Mouse (Mus musculus) hindbrain, postnatal 0 days (tissue): ENCODE measurements around the gene Olfr430. TPM values are rescaled to one million over a fixed set of nuclear protein-coding genes. Genes with fewer than 3 reads are reported as not detected.

Source experiments
- ATAC-seq: fragments of 200-750 bp; cut with Nextera tagmentation; 2 replicates; pipeline ENCODE4 v1.8.0; 2017; ENCODE audit warnings: mild to moderate bottlenecking, moderate TSS enrichment, moderate library complexity
- DNase-seq: peaks from one replicate; pipeline ENCODE4 v3.0.0-alpha.2; 2015; ENCODE audit warnings: low spot score
- H3K27ac ChIP-seq: fragments of 300-500 bp; sonication (generic); 2 replicates; pipeline ENCODE4 v1.5.1; 2014; ENCODE audit warnings: mild to moderate bottlenecking
- H3K27me3 ChIP-seq: fragments of 300-500 bp; sonication (generic); 2 replicates; pipeline ENCODE4 v1.6.1; 2014; ENCODE audit warnings: low read length, mixed read lengths; ENCODE audit not compliant: insufficient read depth
- H3K36me3 ChIP-seq: fragments of 300-500 bp; sonication (generic); 2 replicates; pipeline ENCODE4 v1.6.1; 2014; ENCODE audit warnings: low read length, mixed read lengths; ENCODE audit not compliant: insufficient read depth
- H3K4me1 ChIP-seq: fragments of 300-500 bp; sonication (generic); 2 replicates; pipeline ENCODE4 v1.6.1; 2014; ENCODE audit warnings: antibody characterized with exemption, low read length, mixed read lengths; ENCODE audit not compliant: insufficient read depth
- H3K4me2 ChIP-seq: fragments of 300-500 bp; sonication (generic); 2 replicates; pipeline ENCODE4 v1.6.1; 2014; ENCODE audit warnings: low read depth, mild to moderate bottlenecking, low read length, moderate library complexity, mixed read lengths
- H3K4me3 ChIP-seq: fragments of 300-500 bp; sonication (generic); 2 replicates; pipeline ENCODE4 v1.5.1; 2014; ENCODE audit warnings: low read length
- H3K9ac ChIP-seq: fragments of 300-500 bp; sonication (generic); replicated peaks from 2 replicates; pipeline ENCODE4 v1.6.1; 2014; ENCODE audit warnings: mild to moderate bottlenecking, low read length, moderate library complexity, mixed read lengths
- H3K9me3 ChIP-seq: fragments of 300-500 bp; sonication (generic); 2 replicates; pipeline ENCODE4 v1.6.1; 2016; ENCODE audit warnings: low read length, mixed read lengths
- CTCF ChIP-seq: IDR thresholded peaks from 2 replicates; pipeline ENCODE4 v1.5.1; 2016; ENCODE audit warnings: antibody characterized with exemption, control low read depth, low read depth
- WGBS: fragments of 180-500 bp; shearing (Covaris S2); extraction: QIAGEN DNeasy Blood & Tissue Kit; methylation state at CpG from one replicate; pipeline ENCODE4 v1.1.7; 2014; 5-methylcytosine and 5-hydroxymethylcytosine counted together
- polyA plus RNA-seq: library from polyadenylated mRNA; unstranded; fragments of >200 nt; fragmentation: Nextera tagmentation; extraction: Ambion mirVana; gene quantifications from 2 replicates; pipeline ENCODE4 v1.2.1, GENCODE M21; 2015
- total RNA-seq: library from RNA; depleted of rRNA; stranded (reverse); fragments of >200 nt; gene quantifications from 2 replicates; pipeline ENCODE4 v1.2.3, GENCODE M21; 2014; rRNA removed

Olfr430 gene
- total and polyA plus RNA-seq, 2 experiments from 2014 or later = not detected

DNA sequence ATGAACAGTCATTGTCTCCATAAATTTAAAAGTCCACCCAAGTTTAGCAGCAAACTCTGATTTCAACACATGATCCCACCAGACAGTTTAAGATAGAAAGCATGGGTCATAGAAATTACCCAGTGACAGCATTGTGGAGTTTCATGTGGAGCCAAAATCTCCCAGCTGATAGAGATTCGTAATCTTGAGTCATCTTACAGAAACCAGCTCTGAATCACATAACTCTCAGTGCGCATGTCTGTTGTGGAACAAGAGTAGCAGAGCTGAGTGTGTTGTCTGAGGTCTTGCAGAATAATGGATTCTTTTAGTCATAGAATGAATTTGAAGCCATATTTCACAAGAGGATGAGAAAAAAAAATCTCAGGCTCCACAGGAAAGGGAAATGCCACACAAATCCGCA, 13.4 kb upstream of the Olfr430 start:
- 82% methylated on average over 3 of the region's 3 CpGs for WGBS
- Histone ChIP-seq H3K27ac (no peak overlapping the region), H3K27me3 (no peaks in the 10 kb centered on the region), H3K4me2 (no peak overlapping the region), H3K4me3 (no peak overlapping the region), H3K36me3 (no peaks in the 10 kb centered on the region), H3K4me1 (no peaks in the 10 kb centered on the region), H3K9me3 (no peaks in the 10 kb centered on the region), H3K9ac (no peak overlapping the region)
- DNase-seq (no peak), ATAC-seq (no peak)
- TF ChIP-seq CTCF = no peak

DNA sequence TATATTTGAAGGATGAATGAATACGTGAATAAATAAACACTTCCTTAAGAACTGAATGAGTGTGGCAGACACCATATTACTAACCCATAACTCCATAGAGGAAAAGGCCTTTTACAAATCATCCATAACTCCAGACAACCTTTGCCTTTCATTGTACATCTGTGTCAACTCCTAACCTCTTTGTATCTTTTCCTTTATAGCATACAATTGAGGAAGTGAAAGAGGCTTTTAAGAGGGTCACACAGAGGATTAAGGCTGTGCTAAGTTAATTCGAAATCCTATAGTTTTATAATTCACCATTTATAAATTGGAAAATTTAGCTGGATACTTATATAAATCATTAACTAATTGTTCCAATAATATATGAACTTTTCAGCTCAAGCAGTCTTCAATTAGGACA, 11.2 kb upstream of the Olfr430 start:
- H3K9me3 ChIP-seq = no peaks in the 10 kb centered on the region
- no peaks in the 10 kb centered on the region for H3K27me3 ChIP-seq
- H3K4me3 ChIP-seq = no peak overlapping the region
- no peak for DNase-seq
- 85% methylated on average over 2 of the region's 2 CpGs for WGBS
- H3K27ac ChIP-seq = no peak overlapping the region
- no peak for ATAC-seq
- TF ChIP-seq CTCF = no peak
- H3K9ac ChIP-seq = no peak overlapping the region
- no peaks in the 10 kb centered on the region for H3K4me1 ChIP-seq
- no peaks in the 10 kb centered on the region for H3K36me3 ChIP-seq
- no peak overlapping the region for H3K4me2 ChIP-seq

DNA sequence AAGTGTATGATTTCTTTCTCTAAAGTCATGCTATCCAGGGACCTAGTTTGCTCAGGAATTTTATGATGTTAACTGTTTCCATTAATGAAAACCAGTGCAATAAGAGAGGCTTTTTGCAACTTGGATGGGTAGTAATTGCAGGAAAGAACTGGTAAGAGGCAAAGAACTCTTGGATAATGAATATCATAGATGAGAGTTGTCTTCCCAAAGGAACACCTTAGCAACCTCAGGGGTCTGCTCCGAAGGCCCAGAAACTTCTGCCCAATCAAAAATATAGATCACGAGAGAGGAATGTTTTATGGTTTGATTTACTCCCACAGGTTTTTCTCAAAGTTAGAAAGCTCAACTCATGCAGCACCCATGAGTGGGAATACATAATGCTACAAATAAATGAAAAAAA, 17.6 kb downstream of the Olfr430 start, which contains the start of gene Olfr429:
Gene Olfr429 (plus strand): TSS at position 301 of the 400 bp plus-strand sequence.
- no peak within 1 kb of the TSS for H3K9ac ChIP-seq
- TF ChIP-seq CTCF = no peak
- no peaks in the 10 kb centered on the region for H3K36me3 ChIP-seq
- H3K4me3 ChIP-seq = no peak within 1 kb of the TSS
- no peaks in the 10 kb centered on the region for H3K4me1 ChIP-seq
- no peak for ATAC-seq
- H3K27ac ChIP-seq = no peak within 1 kb of the TSS
- H3K9me3 ChIP-seq = no peaks in the 10 kb centered on the region
- no peak within 1 kb of the TSS for H3K4me2 ChIP-seq
- DNase-seq = no peak
- WGBS = 91% methylated on average over 2 of the region's 2 CpGs
- no peaks in the 10 kb centered on the region for H3K27me3 ChIP-seq

DNA sequence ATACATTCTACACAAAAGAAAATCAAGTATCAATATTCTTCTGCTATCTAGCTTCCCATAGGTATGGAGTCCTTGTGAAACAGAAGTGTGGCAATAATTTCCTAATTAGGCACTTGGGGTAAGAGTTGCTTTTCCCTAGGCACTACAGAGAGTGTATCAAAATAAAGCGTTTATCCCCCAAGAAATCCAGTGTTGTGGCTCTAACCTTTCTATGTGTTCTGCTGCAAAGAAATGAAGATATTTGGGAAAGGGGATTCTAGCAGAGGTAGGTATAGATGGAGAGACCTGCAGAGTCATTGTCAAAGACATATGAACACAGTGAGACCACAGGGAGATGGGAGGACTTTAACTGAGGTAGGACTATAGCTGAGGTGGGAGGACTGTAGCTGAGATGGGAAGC, 30.2 kb downstream of the Olfr430 start, which contains the start of gene Olfr427:
Gene Olfr427 (plus strand): TSS at position 301 of the 400 bp plus-strand sequence.
- Histone ChIP-seq H3K27ac (no peak within 1 kb of the TSS), H3K4me1 (no peaks in the 10 kb centered on the region), H3K36me3 (no peaks in the 10 kb centered on the region), H3K4me2 (no peak within 1 kb of the TSS), H3K9me3 (no peaks in the 10 kb centered on the region), H3K4me3 (no peak within 1 kb of the TSS), H3K9ac (no peak within 1 kb of the TSS), H3K27me3 (no peaks in the 10 kb centered on the region)
- 94% methylated on average over 1 of the region's 1 CpGs for WGBS
- DNase-seq = no peak
- no peak for ATAC-seq
- no peak for TF ChIP-seq CTCF

DNA sequence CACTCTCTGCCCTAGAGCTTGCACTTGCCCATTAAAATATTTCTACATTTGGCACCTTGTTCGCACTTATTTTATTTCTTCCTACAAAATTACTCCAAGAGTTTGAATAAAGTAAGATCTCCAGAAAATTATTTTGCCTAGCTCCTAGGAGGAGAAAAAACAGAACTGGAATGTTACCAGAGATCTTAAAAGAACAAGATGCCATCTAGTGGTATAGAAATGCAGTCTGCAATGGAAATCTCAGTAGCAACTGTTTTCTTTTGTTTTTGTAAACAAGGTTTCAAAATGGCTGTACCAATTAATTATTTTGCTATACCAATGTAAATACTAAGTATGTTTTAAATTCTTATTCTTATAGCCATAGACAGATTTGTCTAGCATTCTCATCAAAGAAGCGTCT, 37.3 kb downstream of the Olfr430 start:
- H3K4me2 ChIP-seq = no peak overlapping the region
- no peak for ATAC-seq
- no peak overlapping the region for H3K9ac ChIP-seq
- H3K9me3 ChIP-seq = no peaks in the 10 kb centered on the region
- DNase-seq = peak; percentile 64
- H3K4me1 ChIP-seq = no peaks in the 10 kb centered on the region
- 58% methylated on average over 2 of the region's 2 CpGs for WGBS
- H3K36me3 ChIP-seq = no peaks in the 10 kb centered on the region
- H3K27ac ChIP-seq = no peak overlapping the region
- peak; percentile 63 for TF ChIP-seq CTCF
- H3K27me3 ChIP-seq = no peaks in the 10 kb centered on the region
- no peak overlapping the region for H3K4me3 ChIP-seq

DNA sequence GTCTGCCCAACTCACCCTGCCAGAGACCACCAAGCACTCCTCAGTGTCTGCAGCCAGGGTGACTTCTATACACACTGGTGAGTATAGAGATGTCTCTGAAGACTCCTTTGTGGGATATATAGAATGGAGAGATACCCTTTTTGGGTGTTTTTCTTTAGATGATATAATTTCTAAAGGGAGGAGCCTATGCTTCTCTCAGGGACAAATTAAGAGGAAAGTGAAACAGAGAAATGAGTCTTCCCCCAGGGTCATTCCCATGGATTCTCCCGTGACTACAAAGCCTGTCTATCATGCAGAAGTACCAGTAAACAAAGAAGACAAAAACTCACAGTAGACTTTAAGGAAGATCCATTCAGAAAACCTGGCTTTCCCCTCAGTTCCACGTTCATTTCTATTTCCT, 54.7 kb downstream of the Olfr430 start, which contains the start of gene Olfr231:
Gene Olfr231 (minus strand): TSS at position 101 of the 400 bp plus-strand sequence.
- H3K4me2 ChIP-seq = no peak within 1 kb of the TSS
- H3K4me1 ChIP-seq = no peaks in the 10 kb centered on the region
- WGBS = 38% methylated on average over 2 of the region's 2 CpGs
- no peak within 1 kb of the TSS for H3K9ac ChIP-seq
- H3K27me3 ChIP-seq = no peaks in the 10 kb centered on the region
- no peak for TF ChIP-seq CTCF
- H3K9me3 ChIP-seq = no peaks in the 10 kb centered on the region
- no peak within 1 kb of the TSS for H3K4me3 ChIP-seq
- H3K36me3 ChIP-seq = no peaks in the 10 kb centered on the region
- ATAC-seq = no peak
- H3K27ac ChIP-seq = no peak within 1 kb of the TSS
- no peak for DNase-seq

Other genes with a start within 250 kb of the Olfr430 start
- 0.14 TPM in 1 of 2 replicates, not detected in the other for gene Ifi211, start 153.6 kb upstream of the Olfr430 start, total RNA-seq
- 0.40 and 0.63 TPM in 2 replicates for gene Ifi211, start 153.6 kb upstream of the Olfr430 start, polyA plus RNA-seq
- gene Mndal, start 124.1 kb upstream of the Olfr430 start, total RNA-seq = 0.68 and 2.3 TPM in 2 replicates
- 2.8 and 3.7 TPM in 2 replicates for gene Mndal, start 124.1 kb upstream of the Olfr430 start, polyA plus RNA-seq
- 1.4 and 1.6 TPM in 2 replicates for gene Ifi203, start 123.9 kb upstream of the Olfr430 start, total RNA-seq
- gene Ifi203, start 123.9 kb upstream of the Olfr430 start, polyA plus RNA-seq = 2.3 and 2.6 TPM in 2 replicates
- gene Ifi202b, start 83.9 kb upstream of the Olfr430 start, total RNA-seq = not detected in 2 replicates
- 0.16 and 0.28 TPM in 2 replicates for gene Ifi202b, start 83.9 kb upstream of the Olfr430 start, polyA plus RNA-seq
- not detected in 2 replicates for gene Ifi205, start 34.8 kb upstream of the Olfr430 start, total RNA-seq
- not detected in 2 replicates for gene Ifi205, start 34.8 kb upstream of the Olfr430 start, polyA plus RNA-seq
- not detected in 2 replicates for gene Olfr433, start 25.9 kb upstream of the Olfr430 start, total RNA-seq
- gene Olfr433, start 25.9 kb upstream of the Olfr430 start, polyA plus RNA-seq = not detected in 2 replicates
- gene Olfr432, start 17.4 kb upstream of the Olfr430 start, total RNA-seq = not detected in 2 replicates
- not detected in 2 replicates for gene Olfr432, start 17.4 kb upstream of the Olfr430 start, polyA plus RNA-seq
- not detected in 2 replicates for gene Olfr429, start 17.7 kb downstream of the Olfr430 start, total RNA-seq
- not detected in 2 replicates for gene Olfr429, start 17.7 kb downstream of the Olfr430 start, polyA plus RNA-seq
- not detected in 2 replicates for gene Olfr427, start 30.3 kb downstream of the Olfr430 start, total RNA-seq
- not detected in 2 replicates for gene Olfr427, start 30.3 kb downstream of the Olfr430 start, polyA plus RNA-seq
- gene Olfr231, start 54.6 kb downstream of the Olfr430 start, total RNA-seq = not detected in 2 replicates
- not detected in 2 replicates for gene Olfr231, start 54.6 kb downstream of the Olfr430 start, polyA plus RNA-seq
- gene Olfr424, start 64.9 kb downstream of the Olfr430 start, total RNA-seq = not detected in 2 replicates
- not detected in 2 replicates for gene Olfr424, start 64.9 kb downstream of the Olfr430 start, polyA plus RNA-seq
- not detected in 2 replicates for gene Olfr420, start 89.0 kb downstream of the Olfr430 start, total RNA-seq
- not detected in 2 replicates for gene Olfr420, start 89.0 kb downstream of the Olfr430 start, polyA plus RNA-seq
- not detected in 2 replicates for gene Spta1, start 106.2 kb downstream of the Olfr430 start, total RNA-seq
- 0.04 TPM in 1 of 2 replicates, not detected in the other for gene Spta1, start 106.2 kb downstream of the Olfr430 start, polyA plus RNA-seq
- gene Olfr419, start 185.5 kb downstream of the Olfr430 start, total RNA-seq = not detected in 2 replicates
- not detected in 2 replicates for gene Olfr419, start 185.5 kb downstream of the Olfr430 start, polyA plus RNA-seq